Mouse (Mus musculus) ES-E14 (cell line): Measurements from ENCODE around the gene Ctsz. TPM values are rescaled to one million over a fixed set of nuclear protein-coding genes. Genes with fewer than 3 reads are reported as not detected.

Experiments
- DNase-seq: peaks from one replicate; pipeline ENCODE4 v3.0.0-alpha.2; 2013; ENCODE audit warnings: low read depth, low spot score
- H3K27ac ChIP-seq: 2 replicates; pipeline ENCODE4 v1.5.1; 2012; ENCODE audit warnings: low read depth, mild to moderate bottlenecking, low read length, moderate library complexity, mixed read lengths; ENCODE audit not compliant: poor library complexity, insufficient read depth, severe bottlenecking
- H3K36me3 ChIP-seq: 2 replicates; pipeline ENCODE4 v1.6.1; 2012; ENCODE audit warnings: mild to moderate bottlenecking, low read length, moderate library complexity, mixed read lengths; ENCODE audit not compliant: control insufficient read depth, poor library complexity, insufficient read depth, severe bottlenecking
- H3K4me1 ChIP-seq, 2 experiments: fragments of 150-350 bp in 1 of 2; sonication (generic) in 1 of 2; 2 replicates each; pipeline ENCODE4 v1.6.1; 2012; ENCODE audit warnings: low read length in 2 of 2, mild to moderate bottlenecking in 1 of 2, mixed read lengths in 1 of 2; ENCODE audit not compliant: control insufficient read depth in 2 of 2, insufficient read depth in 2 of 2, poor library complexity in 1 of 2
- H3K4me3 ChIP-seq, 2 experiments: fragments of 150-350 bp in 1 of 2; sonication (generic) in 1 of 2; 2 replicates each; pipeline ENCODE4 v1.5.1; 2012; ENCODE audit warnings: low read length in 2 of 2, low read depth in 1 of 2, mild to moderate bottlenecking in 1 of 2, mixed read lengths in 1 of 2; ENCODE audit not compliant: insufficient read depth in 1 of 2, poor library complexity in 1 of 2, severe bottlenecking in 1 of 2
- H3K9ac ChIP-seq: 2 replicates; pipeline ENCODE4 v1.6.1; 2012; ENCODE audit warnings: low read depth, mild to moderate bottlenecking, low read length, mixed read lengths; ENCODE audit not compliant: poor library complexity, insufficient read depth, severe bottlenecking
- H3K9me3 ChIP-seq: fragments of 150-350 bp; sonication (generic); 2 replicates; pipeline ENCODE4 v1.6.1; 2012; ENCODE audit warnings: low read depth, mild to moderate bottlenecking, low read length; ENCODE audit not compliant: control insufficient read depth, insufficient read depth
- CHD2 ChIP-seq: IDR thresholded peaks from 2 replicates; pipeline ENCODE4 v1.6.1; 2014; ENCODE audit warnings: mild to moderate bottlenecking, low read depth, low read length, inconsistent platforms
- HCFC1 ChIP-seq: IDR thresholded peaks from 2 replicates; pipeline ENCODE4 v1.6.1; 2012; ENCODE audit warnings: low read length, inconsistent platforms, borderline replicate concordance; ENCODE audit not compliant: insufficient read depth
- MAFK ChIP-seq: IDR thresholded peaks from 2 replicates; pipeline ENCODE4 v1.6.1; 2014; ENCODE audit warnings: mild to moderate bottlenecking, low read depth, low read length, inconsistent platforms; ENCODE audit not compliant: insufficient read depth
- ZC3H11A ChIP-seq: IDR thresholded peaks from 2 replicates; pipeline ENCODE4 v1.6.1; 2012; ENCODE audit warnings: low read depth, mild to moderate bottlenecking, inconsistent platforms, low read length, borderline replicate concordance
- ZNF384 ChIP-seq: IDR thresholded peaks from 2 replicates; pipeline ENCODE4 v1.6.1; 2012; ENCODE audit warnings: low read depth, low read length, inconsistent platforms
- in situ Hi-C, 2 experiments: fragments of 600-800 bp; cut with MboI; formaldehyde crosslinking; loops; one replicate each; pipeline ENCODE4 v1.15.1; 2025; ENCODE audit warnings: low sequenced_read_pairs in 2 of 2, inconsistent platforms in 1 of 2; ENCODE audit not compliant: unreplicated experiment in 2 of 2
- total RNA-seq: library from RNA; depleted of rRNA; stranded (reverse); fragments of 300-350 nt; gene quantifications from 2 replicates; pipeline ENCODE4 v1.2.3, GENCODE M21; 2012

Gene Ctsz
- total RNA-seq, 1 experiment = 207 TPM

DNA sequence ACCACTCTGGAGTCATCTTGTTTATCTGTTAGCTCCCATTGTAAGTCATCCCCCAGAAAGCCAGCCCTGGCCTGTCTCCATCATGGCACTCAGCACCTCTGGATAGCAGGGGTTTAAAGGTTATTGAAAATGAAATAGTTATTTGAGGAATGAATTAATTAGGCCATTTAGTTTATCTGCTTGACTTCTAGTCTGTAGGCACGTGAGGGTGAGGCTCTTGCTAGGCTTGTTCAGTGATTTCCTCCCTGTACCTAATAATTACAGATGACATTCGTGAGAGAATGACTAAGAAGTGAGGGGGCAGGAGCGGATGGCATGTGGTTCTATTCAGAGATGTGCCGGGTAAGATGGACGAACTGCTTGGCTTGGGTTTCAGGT is 34.7 kb upstream of the Ctsz start:
- peaks cover 11% of the 10 kb centered on the region for H3K36me3 ChIP-seq
- peak overlapping the region; percentile 72; the same call in 1 of the 2 replicates for H3K27ac ChIP-seq
- H3K9me3 ChIP-seq = no peaks in the 10 kb centered on the region
- peak overlapping the region; percentile 86 for H3K9ac ChIP-seq
- peaks cover 5 to 7% of the 10 kb centered on the region in 2 experiments; a peak in 3 of 4 replicates for H3K4me1 ChIP-seq
- TF ChIP-seq CHD2 (no peak), HCFC1 (no peak), ZNF384 (no peak), MAFK (no peak)
- in situ Hi-C loops = no loop called here
- no peak for DNase-seq
- peak overlapping the region; percentile 60 to 66 for H3K4me3 ChIP-seq

DNA sequence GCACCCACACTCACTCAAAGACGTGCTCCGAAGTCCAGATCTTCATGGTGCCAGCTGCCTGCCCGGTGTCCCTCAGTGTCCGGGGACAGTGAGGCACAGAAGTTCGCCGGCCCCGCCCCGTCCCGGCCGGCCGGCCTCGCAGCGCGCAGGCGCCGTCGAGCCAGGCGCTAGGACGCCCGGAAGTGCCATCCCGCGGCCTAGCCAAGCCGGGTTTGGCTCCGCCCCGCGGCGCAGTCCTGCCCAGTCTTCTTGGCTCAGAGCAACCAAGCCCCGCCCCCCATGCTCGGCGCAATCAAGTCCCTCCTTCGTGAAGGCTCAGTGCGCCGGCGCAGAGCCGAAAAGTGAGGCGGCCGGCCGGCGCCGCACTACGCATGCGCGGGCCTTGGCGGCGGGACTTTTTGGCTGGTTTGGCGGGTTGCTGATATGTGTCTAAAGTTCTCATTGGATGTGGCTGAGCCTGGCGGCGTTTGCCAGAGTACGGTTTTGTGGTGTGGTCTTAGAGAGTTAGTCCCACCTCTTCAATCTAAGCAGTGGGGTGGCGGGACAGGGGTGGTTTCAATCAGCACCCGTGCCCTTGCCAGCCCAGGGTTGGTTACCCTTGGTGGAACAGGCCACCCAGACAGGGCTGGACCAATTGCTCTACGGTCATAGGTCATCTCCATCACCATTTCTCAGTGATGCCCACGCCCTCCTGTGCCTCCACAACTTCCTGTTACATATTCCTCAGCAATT is 34.1 kb upstream of the Ctsz start, which contains the start of gene Prelid3b:
TSS of gene Prelid3b (minus strand) at position 264 of the 732 bp plus-strand sequence.
- TF ChIP-seq CHD2 (no peak), ZNF384 (no peak), HCFC1 (peak; percentile 34; the same call in 1 of the 2 replicates), ZC3H11A (no peak), MAFK (no peak)
- Histone ChIP-seq H3K9me3 (no peaks in the 10 kb centered on the region), H3K4me1 (peaks cover 5 to 7% of the 10 kb centered on the region in 2 experiments; a peak in 3 of 4 replicates), H3K9ac (peak within 1 kb of the TSS; percentile 94), H3K27ac (peak within 1 kb of the TSS; percentile 72), H3K4me3 (peak within 1 kb of the TSS; percentile 81 to 88), H3K36me3 (peaks cover 16% of the 10 kb centered on the region)
- in situ Hi-C loops = no loop called here
- peak; percentile 99 for DNase-seq

DNA sequence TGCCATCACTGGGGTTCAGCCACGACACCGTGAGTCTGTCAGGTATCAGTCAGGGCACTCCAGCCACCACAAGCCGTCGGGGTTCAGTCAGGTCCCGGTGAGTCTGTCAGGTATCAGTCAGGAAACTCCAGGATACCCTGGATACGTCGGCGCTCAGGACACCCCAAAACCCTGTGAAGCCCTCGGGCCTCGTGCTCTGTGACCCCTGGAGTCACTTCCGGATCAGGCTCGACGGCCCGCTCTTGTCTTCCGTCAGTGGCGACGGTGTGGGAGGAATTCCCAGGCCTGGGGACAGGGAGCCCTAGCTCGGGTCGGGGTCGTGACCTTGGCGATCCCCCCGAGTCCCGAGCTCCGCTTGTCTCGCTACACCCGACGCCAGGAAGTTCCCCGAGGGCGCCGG is 33.6 kb upstream of the Ctsz start:
- Histone ChIP-seq H3K4me3 (peak overlapping the region; percentile 81 to 88), H3K27ac (peak overlapping the region; percentile 61), H3K36me3 (peaks cover 16% of the 10 kb centered on the region), H3K9ac (peak overlapping the region; percentile 94), H3K4me1 (peaks cover 5 to 7% of the 10 kb centered on the region in 2 experiments; a peak in 3 of 4 replicates), H3K9me3 (no peaks in the 10 kb centered on the region)
- no peak for TF ChIP-seq ZC3H11A
- DNase-seq = no peak
- in situ Hi-C loops = no loop called here

DNA sequence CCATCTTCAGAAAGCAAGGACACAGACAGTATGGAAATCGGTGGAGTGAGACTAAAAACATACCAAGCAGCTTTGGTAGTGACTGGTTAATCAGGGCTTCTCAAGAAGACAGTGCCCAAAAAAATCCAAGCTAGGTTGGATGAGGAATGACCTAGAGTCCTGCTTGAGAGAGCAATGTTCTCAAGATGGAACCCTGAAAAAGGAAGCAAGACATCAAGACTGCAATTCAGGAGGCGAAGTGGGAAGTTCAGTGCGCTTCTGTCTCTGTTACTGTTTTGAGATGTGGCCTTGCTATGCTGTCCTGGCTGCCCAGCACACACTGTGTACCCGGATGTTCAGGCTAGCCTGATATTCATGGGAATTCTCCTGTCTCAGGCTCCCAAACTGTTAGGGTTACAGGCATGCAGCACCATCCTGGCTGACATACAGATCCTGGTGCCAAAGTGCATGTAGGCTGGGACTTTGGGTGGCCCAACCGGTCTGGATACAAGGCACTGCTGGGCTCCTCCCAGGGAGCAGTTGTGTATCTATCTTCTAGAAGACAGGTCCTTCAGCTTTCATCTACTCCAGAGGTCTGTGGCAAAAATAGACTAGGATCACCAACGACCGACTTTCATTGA is 32.1 kb upstream of the Ctsz start:
- Histone ChIP-seq H3K4me1 (peaks cover 5 to 7% of the 10 kb centered on the region in 2 experiments; a peak in 3 of 4 replicates), H3K9ac (peak overlapping the region; percentile 26; the same call in 1 of the 2 replicates), H3K36me3 (peaks cover 23% of the 10 kb centered on the region), H3K4me3 (no peak overlapping the region), H3K9me3 (no peaks in the 10 kb centered on the region), H3K27ac (no peak overlapping the region)
- TF ChIP-seq CHD2 = no peak
- TF ChIP-seq ZC3H11A = no peak
- TF ChIP-seq ZNF384 = no peak
- TF ChIP-seq MAFK = no peak
- TF ChIP-seq HCFC1 = no peak
- DNase-seq = no peak
- in situ Hi-C loops = no loop called here
